Mouse (Mus musculus) heart, postnatal 0 days (tissue): ENCODE results near the gene Zbtb1. TPM values are rescaled to one million over a fixed set of nuclear protein-coding genes. Genes with fewer than 3 reads are reported as not detected.

Experiments used
- ATAC-seq: fragments of 200-750 bp; cut with Nextera tagmentation; 2 replicates; pipeline ENCODE4 v1.8.0; 2017; ENCODE audit warnings: low read depth, moderate number of reproducible peaks, moderate library complexity; ENCODE audit not compliant: insufficient read depth
- DNase-seq: peaks from one replicate; pipeline ENCODE4 v3.0.0-alpha.2; 2016; ENCODE audit warnings: low spot score
- H3K27ac ChIP-seq: fragments of 300-500 bp; sonication (generic); 2 replicates; pipeline ENCODE4 v1.5.1; 2014; ENCODE audit warnings: low read depth, mild to moderate bottlenecking
- H3K27me3 ChIP-seq: fragments of 300-500 bp; sonication (generic); 2 replicates; pipeline ENCODE4 v1.6.1; 2014; ENCODE audit warnings: low read length, mixed read lengths; ENCODE audit not compliant: control insufficient read depth, insufficient read depth
- H3K36me3 ChIP-seq: fragments of 300-500 bp; sonication (generic); replicated peaks from 2 replicates; pipeline ENCODE4 v1.6.1; 2014; ENCODE audit warnings: low read length, mixed read lengths; ENCODE audit not compliant: control insufficient read depth, insufficient read depth
- H3K4me1 ChIP-seq: fragments of 300-500 bp; sonication (generic); 2 replicates; pipeline ENCODE4 v1.6.1; 2014; ENCODE audit warnings: antibody characterized with exemption; ENCODE audit not compliant: control insufficient read depth, insufficient read depth
- H3K4me2 ChIP-seq: fragments of 300-500 bp; sonication (generic); 2 replicates; pipeline ENCODE4 v1.6.1; 2014; ENCODE audit warnings: low read depth, mild to moderate bottlenecking, low read length, moderate library complexity
- H3K4me3 ChIP-seq: fragments of 300-500 bp; sonication (generic); 2 replicates; pipeline ENCODE4 v1.5.1; 2014; ENCODE audit warnings: low read depth, low read length
- H3K9ac ChIP-seq: fragments of 300-500 bp; sonication (generic); replicated peaks from 2 replicates; pipeline ENCODE4 v1.6.1; 2014; ENCODE audit warnings: low read depth, low read length, mixed read lengths
- H3K9me3 ChIP-seq: fragments of 300-500 bp; sonication (generic); replicated peaks from 2 replicates; pipeline ENCODE4 v1.6.1; 2016; ENCODE audit warnings: low read length; ENCODE audit not compliant: control insufficient read depth
- CTCF ChIP-seq: IDR thresholded peaks from 2 replicates; pipeline ENCODE4 v1.5.1; 2016; ENCODE audit warnings: antibody characterized with exemption, control low read depth, low read depth
- EP300 ChIP-seq: IDR thresholded peaks from 2 replicates; pipeline ENCODE4 v1.6.1; 2016; ENCODE audit warnings: antibody characterized with exemption, low read depth
- WGBS: fragments of 180-500 bp; shearing (Covaris S2); extraction: QIAGEN DNeasy Blood & Tissue Kit; methylation state at CpG from one replicate; pipeline ENCODE4 v1.1.7; 2014; 5-methylcytosine and 5-hydroxymethylcytosine counted together
- polyA plus RNA-seq: library from polyadenylated mRNA; unstranded; fragments of >200 nt; fragmentation: Nextera tagmentation; extraction: Ambion mirVana; gene quantifications from 2 replicates; pipeline ENCODE4 v1.2.1, GENCODE M21; 2015
- total RNA-seq: library from RNA; depleted of rRNA; stranded (reverse); fragments of >200 nt; gene quantifications from 2 replicates; pipeline ENCODE4 v1.2.3, GENCODE M21; 2014; ENCODE audit warnings: low replicate concordance; rRNA removed

Gene Zbtb1
- total RNA-seq: 2.8 and 5.0 TPM in 2 replicates
- 4.4 and 4.6 TPM in 2 replicates for polyA plus RNA-seq

DNA sequence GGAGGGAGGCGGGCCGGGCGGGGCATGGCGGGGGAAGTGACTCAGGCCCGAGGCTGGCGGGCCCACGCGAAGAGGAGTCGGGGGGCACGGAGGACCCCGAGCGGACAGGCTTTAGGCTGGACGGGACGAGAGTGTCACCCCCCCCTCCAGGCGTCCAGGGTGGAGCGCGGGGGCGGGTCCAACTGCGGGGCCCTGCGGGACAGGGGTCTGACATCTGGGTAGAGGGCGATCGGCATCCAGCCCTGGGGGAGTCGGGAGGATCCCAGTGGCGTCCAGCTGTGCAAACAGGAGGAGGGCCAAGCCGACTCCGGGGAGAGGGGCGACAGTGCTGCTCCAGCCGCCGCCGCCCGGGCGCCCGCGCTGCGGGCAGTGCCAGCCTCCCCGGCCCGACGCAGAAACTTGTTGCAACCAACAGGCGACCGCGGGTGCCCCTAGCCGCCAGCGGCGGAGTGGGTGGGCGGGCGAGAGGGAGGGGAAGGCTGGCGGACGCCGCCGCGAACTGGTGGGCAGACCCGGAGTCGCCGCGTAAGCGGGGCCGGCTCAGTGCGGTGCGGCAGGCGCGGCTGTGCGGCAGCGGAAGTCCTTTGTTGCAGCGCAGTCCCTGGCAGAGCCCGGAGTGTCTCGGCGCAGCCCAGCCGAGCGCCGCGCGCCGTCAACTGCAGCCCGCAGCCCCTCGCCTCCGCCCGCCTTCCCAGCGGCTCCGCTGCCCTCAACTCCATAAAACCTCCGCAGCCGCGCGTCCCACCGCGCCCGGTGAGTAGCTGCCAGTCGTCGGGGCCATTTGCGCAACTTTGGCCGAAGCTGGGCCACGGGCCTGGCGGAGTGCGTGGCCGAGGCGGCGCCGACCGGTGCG, at the start of gene Zbtb1:
TSS of gene Zbtb1 (plus strand) at position 289 of the 853 bp plus-strand sequence.
- no peaks in the 10 kb centered on the region for H3K36me3 ChIP-seq
- under 1% methylated on average over 67 of the region's 99 CpGs for WGBS
- no peaks in the 10 kb centered on the region for H3K9me3 ChIP-seq

DNA sequence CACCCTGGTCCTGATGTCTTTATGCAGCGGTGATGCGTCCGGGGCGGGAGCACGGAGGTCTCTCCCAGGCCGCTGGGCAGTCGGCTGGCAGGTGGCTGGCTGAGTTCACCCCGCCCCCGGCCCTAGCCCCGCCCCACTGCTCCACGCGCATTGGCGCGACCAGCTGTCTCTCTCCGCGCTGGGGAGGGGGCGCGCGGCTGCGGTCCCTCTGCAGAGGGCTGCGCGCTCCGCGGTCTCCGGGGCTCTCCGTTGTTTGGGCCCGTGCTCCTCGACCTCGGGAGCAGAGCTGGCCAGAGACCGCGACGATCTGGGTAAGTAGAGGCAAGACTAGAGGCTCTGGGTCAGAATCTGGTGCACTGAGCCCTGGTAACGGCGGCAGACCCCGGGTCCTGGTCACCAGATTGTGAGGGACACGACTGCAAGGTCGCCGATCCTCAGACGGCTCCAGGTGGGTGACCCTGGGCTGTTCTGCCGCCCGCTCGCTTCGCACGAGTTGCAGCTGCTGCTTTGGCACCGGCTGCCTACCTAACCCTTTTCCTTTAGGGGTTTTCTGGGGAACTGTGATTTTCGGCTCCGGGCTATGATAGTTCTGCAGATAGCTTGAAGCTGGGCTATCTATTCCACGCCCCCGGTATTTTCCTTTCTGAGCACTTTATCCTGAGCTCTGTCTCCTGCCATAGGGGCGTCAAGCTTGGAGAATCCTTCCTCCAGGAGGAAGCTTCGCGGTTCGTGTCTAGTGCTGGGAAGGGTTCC, 45.2 kb upstream of the Zbtb1 start, which contains the start of gene Akap5:
TSS of gene Akap5 (plus strand) at position 213 of the 753 bp plus-strand sequence.
- H3K4me3 ChIP-seq: peak within 1 kb of the TSS; percentile 71
- no peak within 1 kb of the TSS for H3K27ac ChIP-seq
- TF ChIP-seq EP300 (no peak), CTCF (no peak)
- DNase-seq (peak; percentile 31), ATAC-seq (peak; percentile 91)
- H3K4me1 ChIP-seq: peaks cover 11% of the 10 kb centered on the region; the same call in 1 of the 2 replicates
- H3K9me3 ChIP-seq: no peaks in the 10 kb centered on the region
- H3K9ac ChIP-seq: peak within 1 kb of the TSS; percentile 52
- 2% methylated on average over 52 of the region's 53 CpGs for WGBS
- H3K27me3 ChIP-seq: no peaks in the 10 kb centered on the region
- H3K36me3 ChIP-seq: peaks cover 13% of the 10 kb centered on the region; the same call in 1 of the 2 replicates
- H3K4me2 ChIP-seq: peak within 1 kb of the TSS; percentile 97

More for the DNA sequence above, at the start of gene Zbtb1:
- Histone ChIP-seq H3K4me1 (peaks cover 29% of the 10 kb centered on the region), H3K4me3 (peak within 1 kb of the TSS; percentile 66), H3K27ac (peak within 1 kb of the TSS; percentile 94), H3K9ac (peak within 1 kb of the TSS; percentile 82), H3K27me3 (no peaks in the 10 kb centered on the region), H3K4me2 (peak within 1 kb of the TSS; percentile 81)
- DNase-seq: peak; percentile 73
- ATAC-seq: peak; percentile 64
- TF ChIP-seq CTCF (no peak; the same call in 1 of the 2 replicates), EP300 (peak; percentile 18; the same call in 1 of the 2 replicates)

DNA sequence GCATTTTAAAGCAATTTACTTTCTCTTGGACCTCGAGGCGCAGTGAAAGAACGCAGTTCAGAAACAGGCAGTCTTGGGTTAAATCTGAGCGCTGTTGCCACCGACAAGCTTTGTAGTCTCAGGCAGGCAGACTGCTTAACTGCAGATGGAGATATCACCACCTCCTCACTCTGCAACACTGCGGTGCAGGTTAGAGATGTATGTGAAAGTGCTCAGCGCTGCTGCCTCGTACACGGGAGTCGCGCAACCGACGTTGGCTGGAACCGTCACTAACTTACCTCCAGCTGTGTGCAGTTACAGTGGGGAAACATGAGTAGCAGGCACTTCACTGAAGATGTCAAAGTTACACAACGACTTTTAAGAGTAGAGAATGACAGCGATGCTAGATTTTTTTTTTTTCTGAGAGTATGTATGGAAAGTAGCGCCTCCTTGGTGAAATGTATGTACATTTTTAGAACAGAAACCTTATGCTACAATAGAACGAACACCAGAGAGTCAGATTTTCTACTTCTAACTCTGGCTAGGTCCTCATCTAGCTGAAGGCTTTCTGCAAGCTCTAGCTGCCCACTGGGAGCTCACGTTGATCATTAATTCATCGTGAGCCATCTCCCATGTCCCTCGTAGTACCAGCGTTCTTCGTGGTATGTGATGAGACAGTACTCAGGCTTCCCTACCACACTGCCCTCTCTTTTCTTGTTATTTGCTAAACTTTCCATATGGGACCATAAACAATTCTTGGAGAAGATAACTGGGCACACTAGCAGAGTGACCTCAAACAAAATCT, 43.4 kb upstream of the Zbtb1 start:
- H3K9ac ChIP-seq: no peak overlapping the region
- DNase-seq (no peak), ATAC-seq (no peak)
- H3K27me3 ChIP-seq: no peaks in the 10 kb centered on the region
- H3K4me2 ChIP-seq: no peak overlapping the region
- no peaks in the 10 kb centered on the region for H3K9me3 ChIP-seq
- TF ChIP-seq EP300 (no peak), CTCF (no peak)
- WGBS: 83% methylated on average over 23 of the region's 23 CpGs
- H3K27ac ChIP-seq: no peak overlapping the region
- no peak overlapping the region for H3K4me3 ChIP-seq
- 0 out of 2 replicates have a peak, but pooled peaks cover 3% of the 10 kb centered on the region for H3K36me3 ChIP-seq
- H3K4me1 ChIP-seq: peaks cover 11% of the 10 kb centered on the region; the same call in 1 of the 2 replicates

DNA sequence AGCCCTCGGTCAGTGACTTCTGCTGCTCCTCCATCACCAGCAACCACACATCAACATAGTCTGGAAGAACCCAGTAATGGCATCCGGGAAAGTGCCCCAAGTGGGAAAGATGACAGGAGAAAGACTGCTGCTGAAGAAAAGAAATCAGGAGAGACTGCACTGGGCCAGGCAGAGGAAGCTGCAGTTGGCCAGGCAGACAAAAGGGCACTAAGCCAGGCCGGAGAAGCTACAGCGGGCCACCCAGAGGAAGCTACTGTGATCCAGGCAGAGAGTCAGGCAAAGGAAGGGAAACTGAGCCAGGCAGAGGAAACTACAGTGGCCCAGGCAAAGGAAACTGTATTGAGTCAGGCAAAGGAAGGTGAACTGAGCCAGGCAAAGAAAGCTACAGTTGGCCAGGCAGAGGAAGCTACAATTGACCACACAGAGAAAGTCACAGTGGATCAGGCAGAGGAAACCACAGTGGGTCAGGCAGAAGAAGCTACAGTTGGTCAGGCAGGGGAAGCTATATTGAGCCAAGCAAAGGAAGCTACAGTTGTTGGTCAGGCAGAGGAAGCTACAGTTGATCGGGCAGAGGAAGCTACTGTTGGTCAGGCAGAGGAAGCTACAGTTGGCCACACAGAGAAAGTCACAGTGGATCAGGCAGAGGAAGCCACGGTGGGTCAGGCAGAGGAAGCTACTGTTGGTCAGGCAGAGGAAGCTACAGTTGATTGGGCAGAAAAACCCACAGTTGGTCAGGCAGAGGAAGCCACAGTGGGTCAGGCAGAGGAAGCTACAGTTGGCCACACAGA, 41.3 kb upstream of the Zbtb1 start:
- no peak overlapping the region for H3K27ac ChIP-seq
- ATAC-seq (no peak), DNase-seq (no peak)
- no peak overlapping the region for H3K4me3 ChIP-seq
- H3K4me1 ChIP-seq: peaks cover 11% of the 10 kb centered on the region; the same call in 1 of the 2 replicates
- no peaks in the 10 kb centered on the region for H3K27me3 ChIP-seq
- no peak overlapping the region for H3K4me2 ChIP-seq
- 0 out of 2 replicates have a peak, but pooled peaks cover 3% of the 10 kb centered on the region for H3K36me3 ChIP-seq
- no peak overlapping the region for H3K9ac ChIP-seq
- H3K9me3 ChIP-seq: no peaks in the 10 kb centered on the region
- 83% methylated on average over 6 of the region's 6 CpGs for WGBS
- TF ChIP-seq EP300 (no peak), CTCF (no peak)
